Mouse (Mus musculus) testis, postnatal 10 days (tissue): Measurements from ENCODE around the gene Bcl2l15.

ENCODE experiments used
- DNase-seq: peaks from one replicate; pipeline ENCODE4 v3.0.0; 2021; ENCODE audit warnings: low spot score

Bcl2l15 gene

GRCm38 (mm10) chr3:103868008-103868407 is 35.6 kb downstream of the Bcl2l15 start:
- DNase-seq: no peak

DNA sequence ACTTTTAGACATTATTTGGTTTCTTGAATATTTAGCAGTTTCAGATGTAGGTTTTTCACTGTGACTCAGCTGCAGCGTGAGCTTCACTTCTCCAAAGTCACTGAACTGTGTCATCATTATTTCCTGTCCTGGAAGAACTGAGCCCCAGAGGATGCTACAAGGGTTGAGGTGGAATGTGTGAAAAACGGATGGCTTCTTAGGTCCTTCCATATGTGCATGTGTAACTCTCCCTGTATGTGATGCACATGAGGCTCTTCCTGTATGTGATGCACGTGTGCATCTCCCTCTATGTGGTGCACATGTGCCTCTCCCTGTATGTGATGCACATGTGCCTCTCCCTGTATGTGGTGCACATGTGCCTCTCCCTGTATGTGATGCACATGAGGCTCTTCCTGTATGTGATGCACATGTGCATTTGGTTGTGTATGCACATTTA is 40.3 kb downstream of the Bcl2l15 start:
- DNase-seq: no peak

- no peak for DNase-seq
Observed at GRCm38 (mm10) chr3:103874329-103874728, 41.9 kb downstream of the Bcl2l15 start.

GRCm38 (mm10) chr3:103885946-103886345 is 53.5 kb downstream of the Bcl2l15 start:
- DNase-seq: no peak

- DNase-seq: peak; percentile 55
Observed at GRCm38 (mm10) chr3:103887581-103887980, 55.2 kb downstream of the Bcl2l15 start.

GRCm38 (mm10) chr3:103893374-103893773 is 61.0 kb downstream of the Bcl2l15 start:
- DNase-seq: no peak
